Comparison of ENCODE assay signal across 23 mouse cellular contexts in genomic region chr14:11667762-11668161, GRCm38 (mm10).
A peak's percentile ranks its signal among the peaks of the same experiment; 100 is the strongest.
DNase-seq lines count a peak whose midpoint lies in the region; ATAC-seq and TF ChIP-seq lines count a peak whose summit lies in the region.
"Had no signal": no experiment of that assay in that cellular context is flagged by ENCODE, and none has a peak within 500 bp of the region (broad histone marks: within the 10 kb centered on the region; RNA-seq: fewer than 3 reads in every experiment).

No protein-coding gene starts in this region.

- intact Hi-C loops in gastrocnemius, postnatal 36 days (cut with DNase I): no loop called here

- H3K36me3 ChIP-seq in embryonic facial prominence, embryonic 11.5 days (replicated peaks; ENCODE audit: control insufficient read depth, insufficient read depth, low read depth, low read length): no peaks in the 10 kb centered on the region
- no peaks in the 10 kb centered on the region; the same call in 1 of the 2 replicates for H3K36me3 ChIP-seq in embryonic facial prominence, embryonic 10.5 days (replicated peaks)
- H3K36me3 ChIP-seq in kidney, embryonic 15.5 days: no peaks in the 10 kb centered on the region
- H3K36me3 ChIP-seq in midbrain, embryonic 13.5 days: no peaks in the 10 kb centered on the region
- H3K36me3 ChIP-seq: forebrain, embryonic 10.5 days; limb, embryonic 13.5 days; liver, embryonic 13.5 days; lung, embryonic 15.5 days; neural tube, embryonic 12.5 days had no signal

- no peak overlapping the region for H3K4me3 ChIP-seq in embryonic facial prominence, embryonic 11.5 days (ENCODE audit: low read depth, low read length)
- H3K4me3 ChIP-seq in embryonic facial prominence, embryonic 10.5 days: no peak overlapping the region
- no peak overlapping the region for H3K4me3 ChIP-seq in kidney, embryonic 15.5 days (replicated peaks)
- no peak overlapping the region for H3K4me3 ChIP-seq in midbrain, embryonic 13.5 days (replicated peaks)
- H3K4me3 ChIP-seq: forebrain, embryonic 10.5 days; heart, adult 2 months; limb, embryonic 13.5 days; liver, embryonic 13.5 days; lung, embryonic 15.5 days; neural tube, embryonic 12.5 days had no signal

- H3K4me2 ChIP-seq in embryonic facial prominence, embryonic 11.5 days (ENCODE audit: low read depth, low read length): no peak overlapping the region
- no peak overlapping the region for H3K4me2 ChIP-seq in kidney, embryonic 15.5 days
- no peak overlapping the region for H3K4me2 ChIP-seq in midbrain, embryonic 13.5 days (replicated peaks)
- H3K4me2 ChIP-seq: limb, embryonic 13.5 days; liver, embryonic 13.5 days; lung, embryonic 15.5 days; neural tube, embryonic 12.5 days had no signal

- H3K4me1 ChIP-seq in embryonic facial prominence, embryonic 11.5 days (ENCODE audit: control insufficient read depth, insufficient read depth, low read length): peaks cover 11% of the 10 kb centered on the region
- peaks cover 69% of the 10 kb centered on the region for H3K4me1 ChIP-seq in embryonic facial prominence, embryonic 10.5 days
- H3K4me1 ChIP-seq in kidney, embryonic 15.5 days: peaks cover 33% of the 10 kb centered on the region
- H3K4me1 ChIP-seq in midbrain, embryonic 13.5 days (replicated peaks): peaks cover 60% of the 10 kb centered on the region
- H3K4me1 ChIP-seq: liver, embryonic 13.5 days; lung, embryonic 15.5 days had no signal

- TF ChIP-seq POLR2A in brain, embryonic 14.5 days (IDR thresholded peaks at IDR 0.05; ENCODE audit: borderline replicate concordance, extremely low read depth, insufficient read depth, insufficient read length, poor library complexity, severe bottlenecking): no peak

- no peak overlapping the region for H3K27ac ChIP-seq in embryonic facial prominence, embryonic 11.5 days (replicated peaks; ENCODE audit: low read depth, low read length)
- H3K27ac ChIP-seq in embryonic facial prominence, embryonic 10.5 days (replicated peaks): no peak overlapping the region
- no peak overlapping the region for H3K27ac ChIP-seq in kidney, embryonic 15.5 days
- no peak overlapping the region for H3K27ac ChIP-seq in midbrain, embryonic 13.5 days
- H3K27ac ChIP-seq: forebrain, embryonic 10.5 days; heart, adult 2 months; limb, embryonic 13.5 days; liver, embryonic 13.5 days; lung, embryonic 15.5 days; macrophage; neural tube, embryonic 12.5 days; stomach, postnatal 0 days had no signal

- DNase-seq in embryonic facial prominence, embryonic 11.5 days (ENCODE audit: low spot score): no peak
- DNase-seq in embryonic facial prominence, embryonic 10.5 days (ENCODE audit: low spot score): no peak
- DNase-seq in kidney, adult 9 months: no peak
- peak; percentile 39 for DNase-seq in brain, embryonic 14.5 days (ENCODE audit: low read depth)
- DNase-seq in urinary bladder, postnatal 4 days (ENCODE audit: low spot score in 2 of 2): no peak
- no peak for DNase-seq in gastrocnemius, postnatal 36 days
- DNase-seq: adrenal gland, postnatal 25 days; cerebellum, adult 11-12 months; cerebellum, postnatal 25 days; embryo, embryonic 11 days; gastrocnemius, postnatal 10 days; heart, adult 2 months; kidney, adult 8-10 months; layer of hippocampus, postnatal 36 days; liver, embryonic 13.5 days had no signal

- no peak for TF ChIP-seq CTCF in brain, embryonic 14.5 days (IDR thresholded peaks at IDR 0.05; ENCODE audit: borderline replicate concordance, extremely low read depth, insufficient read depth, insufficient read length)

- 0 out of 2 replicates have a peak, but pooled peaks have one; percentile 61 for ATAC-seq in embryonic facial prominence, embryonic 11.5 days (replicated peaks; ENCODE audit: insufficient number of reproducible peaks, low FRiP score, low TSS enrichment, low read depth)
- peak; percentile 33; the same call in 1 of the 2 replicates for ATAC-seq in kidney, embryonic 15.5 days (replicated peaks; ENCODE audit: low FRiP score)
- peak; percentile 71 for ATAC-seq in midbrain, embryonic 13.5 days

- no peaks in the 10 kb centered on the region for H3K27me3 ChIP-seq in embryonic facial prominence, embryonic 11.5 days (ENCODE audit: control insufficient read depth, insufficient read depth, low read length)
- H3K27me3 ChIP-seq in embryonic facial prominence, embryonic 10.5 days (replicated peaks; ENCODE audit: low read depth, poor library complexity, severe bottlenecking): peaks cover 4% of the 10 kb centered on the region
- H3K27me3 ChIP-seq in kidney, embryonic 15.5 days: no peaks in the 10 kb centered on the region
- H3K27me3 ChIP-seq in midbrain, embryonic 13.5 days: 0 out of 2 replicates have a peak, but pooled peaks cover 13% of the 10 kb centered on the region
- H3K27me3 ChIP-seq: liver, embryonic 13.5 days; lung, embryonic 15.5 days; neural tube, embryonic 12.5 days had no signal

- no peak overlapping the region for H3K9ac ChIP-seq in embryonic facial prominence, embryonic 11.5 days (replicated peaks; ENCODE audit: low read length)
- no peak overlapping the region for H3K9ac ChIP-seq in kidney, embryonic 15.5 days
- H3K9ac ChIP-seq in midbrain, embryonic 13.5 days (replicated peaks): no peak overlapping the region
- H3K9ac ChIP-seq: limb, embryonic 13.5 days; liver, embryonic 13.5 days; lung, embryonic 15.5 days; neural tube, embryonic 12.5 days had no signal

- 10% methylated on average over 3 of the region's 3 CpGs for WGBS in embryonic facial prominence, embryonic 11.5 days
- 8% methylated on average over 3 of the region's 3 CpGs for WGBS in embryonic facial prominence, embryonic 10.5 days
- WGBS in kidney, embryonic 15.5 days: 20% methylated on average over 3 of the region's 3 CpGs
- whole genome bisulfite sequencing in midbrain, embryonic 13.5 days: 4% methylated on average over 3 of the region's 3 CpGs

- no peaks in the 10 kb centered on the region for H3K9me3 ChIP-seq in embryonic facial prominence, embryonic 11.5 days (replicated peaks; ENCODE audit: control insufficient read depth, low read length)
- H3K9me3 ChIP-seq in embryonic facial prominence, embryonic 10.5 days: no peaks in the 10 kb centered on the region
- H3K9me3 ChIP-seq in kidney, embryonic 15.5 days (replicated peaks): no peaks in the 10 kb centered on the region
- H3K9me3 ChIP-seq in midbrain, embryonic 13.5 days: no peaks in the 10 kb centered on the region
- H3K9me3 ChIP-seq: forebrain, embryonic 10.5 days; limb, embryonic 13.5 days; liver, embryonic 13.5 days; lung, embryonic 15.5 days; neural tube, embryonic 12.5 days had no signal
